Mouse (Mus musculus) kidney, postnatal 0 days (tissue): ENCODE results near the gene Ppp1r14a. TPM values are rescaled to one million over a fixed set of nuclear protein-coding genes. Genes with fewer than 3 reads are reported as not detected.
A peak's percentile ranks its signal among the peaks of the same experiment; 100 is the strongest.

Experiments used
- ATAC-seq: fragments of 200-750 bp; cut with Nextera tagmentation; replicated peaks from 2 replicates; pipeline ENCODE4 v1.8.0; 2017; ENCODE audit warnings: low read depth, moderate number of reproducible peaks, moderate TSS enrichment, moderate library complexity; ENCODE audit not compliant: low FRiP score
- DNase-seq: peaks from one replicate; pipeline ENCODE4 v3.0.0-alpha.2; 2016; ENCODE audit warnings: low spot score
- H3K27ac ChIP-seq: fragments of 300-500 bp; sonication (generic); 2 replicates; pipeline ENCODE4 v1.5.1; 2014; ENCODE audit warnings: mild to moderate bottlenecking
- H3K27me3 ChIP-seq: fragments of 300-500 bp; sonication (generic); 2 replicates; pipeline ENCODE4 v1.6.1; 2014; ENCODE audit warnings: low read length, mixed read lengths; ENCODE audit not compliant: insufficient read depth
- H3K36me3 ChIP-seq: fragments of 300-500 bp; sonication (generic); 2 replicates; pipeline ENCODE4 v1.6.1; 2014; ENCODE audit warnings: low read length, mixed read lengths; ENCODE audit not compliant: insufficient read depth
- H3K4me1 ChIP-seq: fragments of 300-500 bp; sonication (generic); replicated peaks from 2 replicates; pipeline ENCODE4 v1.6.1; 2014; ENCODE audit warnings: antibody characterized with exemption, low read length, mixed read lengths; ENCODE audit not compliant: insufficient read depth
- H3K4me2 ChIP-seq: fragments of 300-500 bp; sonication (generic); 2 replicates; pipeline ENCODE4 v1.6.1; 2014; ENCODE audit warnings: mild to moderate bottlenecking, low read length, moderate library complexity, mixed read lengths
- H3K4me3 ChIP-seq: fragments of 300-500 bp; sonication (generic); replicated peaks from 2 replicates; pipeline ENCODE4 v1.5.1; 2014; ENCODE audit warnings: low read depth, low read length
- H3K9ac ChIP-seq: fragments of 300-500 bp; sonication (generic); 2 replicates; pipeline ENCODE4 v1.6.1; 2014; ENCODE audit warnings: low read depth, low read length
- H3K9me3 ChIP-seq: fragments of 300-500 bp; sonication (generic); replicated peaks from 2 replicates; pipeline ENCODE4 v1.6.1; 2016; ENCODE audit warnings: low read length, inconsistent platforms, mixed read lengths
- CTCF ChIP-seq: IDR thresholded peaks from 2 replicates; pipeline ENCODE4 v1.5.1; 2016; ENCODE audit warnings: antibody characterized with exemption, low read depth, mild to moderate bottlenecking, moderate library complexity
- WGBS: fragments of 180-500 bp; shearing (Covaris S2); extraction: QIAGEN DNeasy Blood & Tissue Kit; methylation state at CpG from one replicate; pipeline ENCODE4 v1.1.7; 2014; 5-methylcytosine and 5-hydroxymethylcytosine counted together
- polyA plus RNA-seq: library from polyadenylated mRNA; unstranded; fragments of >200 nt; fragmentation: Nextera tagmentation; extraction: Ambion mirVana; gene quantifications from 2 replicates; pipeline ENCODE4 v1.2.1, GENCODE M21; 2015

Ppp1r14a gene
- polyA plus RNA-seq, 1 experiment from 2014 or later = 25.0 TPM

DNA sequence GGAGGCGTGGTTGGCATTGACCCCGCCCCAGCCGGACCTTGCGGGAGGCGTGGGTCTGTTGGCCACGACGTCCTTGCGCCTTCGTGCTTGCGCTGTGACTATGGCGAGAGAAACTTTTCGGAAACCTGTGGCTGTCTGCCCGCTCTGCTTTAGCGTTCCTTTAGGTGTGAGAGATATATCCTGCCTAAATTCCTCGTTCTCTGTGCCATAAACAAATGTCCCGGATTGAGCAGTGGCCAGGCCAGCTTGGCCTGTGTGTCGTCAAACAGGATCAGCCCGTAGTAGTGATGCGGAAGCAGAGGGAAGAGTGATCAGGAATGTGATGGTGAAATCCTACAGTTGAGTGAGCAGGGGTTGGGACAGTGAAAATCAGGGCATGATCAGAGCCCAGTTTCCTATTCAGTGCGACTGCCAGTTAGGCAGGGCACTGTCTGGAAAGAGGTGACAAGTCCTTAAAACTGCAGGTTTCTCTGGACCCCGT lies 7.0 kb upstream of the Ppp1r14a start:
- no peak for TF ChIP-seq CTCF
- Histone ChIP-seq H3K27me3 (no peaks in the 10 kb centered on the region; the same call in 1 of the 2 replicates), H3K4me2 (peak overlapping the region; percentile 90), H3K4me1 (0 out of 2 replicates have a peak, but pooled peaks cover 3% of the 10 kb centered on the region), H3K36me3 (no peaks in the 10 kb centered on the region), H3K9ac (no peak overlapping the region), H3K4me3 (peak overlapping the region; percentile 63), H3K9me3 (no peaks in the 10 kb centered on the region), H3K27ac (peak overlapping the region; percentile 93)
- 7% methylated on average over 21 of the region's 21 CpGs for WGBS
- peak; percentile 59 for ATAC-seq
- peak; percentile 41 for DNase-seq

DNA sequence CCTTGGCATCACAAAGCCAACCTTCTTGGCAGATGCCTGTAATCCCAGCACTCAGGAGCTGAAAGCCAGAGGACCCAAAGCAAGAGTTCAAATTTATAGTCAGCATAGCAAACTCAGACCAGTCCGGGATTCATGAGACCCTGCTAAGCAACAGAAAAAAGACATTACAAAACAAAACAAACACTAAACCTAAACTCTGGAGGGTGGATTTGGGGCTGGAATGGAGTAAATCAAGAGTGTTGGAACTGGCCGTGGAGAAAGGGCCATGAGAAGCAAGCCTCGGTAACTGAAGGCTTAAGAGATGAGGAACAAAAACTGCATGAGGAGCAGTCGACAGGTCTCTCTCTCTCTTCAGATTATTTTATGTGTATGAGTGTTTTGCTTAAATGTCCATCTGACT lies 5.2 kb upstream of the Ppp1r14a start:
- WGBS = 65% methylated on average over 4 of the region's 4 CpGs
- DNase-seq = no peak
- Histone ChIP-seq H3K4me3 (no peak overlapping the region), H3K4me2 (no peak overlapping the region), H3K4me1 (peaks cover 3% of the 10 kb centered on the region; the same call in 1 of the 2 replicates), H3K27me3 (no peaks in the 10 kb centered on the region; the same call in 1 of the 2 replicates), H3K27ac (no peak overlapping the region), H3K36me3 (no peaks in the 10 kb centered on the region), H3K9ac (no peak overlapping the region), H3K9me3 (no peaks in the 10 kb centered on the region)
- TF ChIP-seq CTCF = no peak
- no peak for ATAC-seq

DNA sequence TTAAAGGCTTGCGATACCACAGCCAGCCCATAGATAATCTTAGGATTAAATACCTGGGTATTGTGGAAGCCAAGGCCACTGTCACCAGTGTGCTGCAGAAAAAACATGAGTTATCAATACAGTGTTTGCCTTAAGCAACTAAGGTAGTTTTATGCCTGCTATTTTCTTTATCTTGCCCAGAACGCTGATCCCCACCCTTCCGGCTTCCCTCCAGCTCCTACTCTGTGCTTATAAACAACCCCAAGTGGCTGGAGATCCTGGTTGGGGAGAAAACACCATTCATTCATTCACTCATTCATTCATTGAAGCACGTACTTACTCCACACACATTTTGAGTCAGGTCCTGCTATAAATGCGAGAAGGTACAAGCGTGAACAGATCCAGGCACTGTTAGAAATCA lies 4.6 kb upstream of the Ppp1r14a start:
- no peaks in the 10 kb centered on the region; the same call in 1 of the 2 replicates for H3K27me3 ChIP-seq
- no peak for TF ChIP-seq CTCF
- DNase-seq (no peak), ATAC-seq (no peak)
- H3K9me3 ChIP-seq = no peaks in the 10 kb centered on the region
- no peak overlapping the region for H3K9ac ChIP-seq
- 95% methylated on average over 6 of the region's 6 CpGs for WGBS
- no peak overlapping the region for H3K4me2 ChIP-seq
- peaks cover 3% of the 10 kb centered on the region; the same call in 1 of the 2 replicates for H3K4me1 ChIP-seq
- no peak overlapping the region for H3K27ac ChIP-seq
- H3K4me3 ChIP-seq = no peak overlapping the region
- no peaks in the 10 kb centered on the region for H3K36me3 ChIP-seq

DNA sequence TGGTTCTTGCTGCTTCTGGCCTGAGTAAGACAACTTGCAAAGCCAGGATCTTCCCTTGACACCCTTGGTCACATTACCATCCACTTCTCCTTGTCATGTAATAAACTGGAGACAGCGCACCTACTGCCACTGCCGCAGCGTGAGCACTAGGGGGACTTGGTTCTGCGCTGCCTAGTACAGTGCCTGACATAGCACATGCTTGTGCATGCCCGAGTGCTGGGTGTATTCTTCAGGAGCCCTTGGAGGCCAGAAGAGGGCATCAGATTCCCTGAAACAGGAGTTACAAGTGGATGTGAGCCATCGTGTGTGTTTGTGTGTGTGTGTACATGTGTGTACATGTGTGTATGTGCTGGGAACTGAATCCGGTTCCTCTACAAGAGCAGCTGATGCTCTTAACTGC lies 1.6 kb upstream of the Ppp1r14a start:
- Histone ChIP-seq H3K27ac (no peak overlapping the region), H3K4me1 (peaks cover 16% of the 10 kb centered on the region), H3K36me3 (no peaks in the 10 kb centered on the region), H3K4me2 (no peak overlapping the region), H3K9me3 (no peaks in the 10 kb centered on the region), H3K9ac (no peak overlapping the region), H3K4me3 (no peak overlapping the region), H3K27me3 (no peaks in the 10 kb centered on the region; the same call in 1 of the 2 replicates)
- ATAC-seq (no peak), DNase-seq (no peak)
- 89% methylated on average over 7 of the region's 7 CpGs for WGBS
- peak; percentile 16; the same call in 1 of the 2 replicates for TF ChIP-seq CTCF

DNA sequence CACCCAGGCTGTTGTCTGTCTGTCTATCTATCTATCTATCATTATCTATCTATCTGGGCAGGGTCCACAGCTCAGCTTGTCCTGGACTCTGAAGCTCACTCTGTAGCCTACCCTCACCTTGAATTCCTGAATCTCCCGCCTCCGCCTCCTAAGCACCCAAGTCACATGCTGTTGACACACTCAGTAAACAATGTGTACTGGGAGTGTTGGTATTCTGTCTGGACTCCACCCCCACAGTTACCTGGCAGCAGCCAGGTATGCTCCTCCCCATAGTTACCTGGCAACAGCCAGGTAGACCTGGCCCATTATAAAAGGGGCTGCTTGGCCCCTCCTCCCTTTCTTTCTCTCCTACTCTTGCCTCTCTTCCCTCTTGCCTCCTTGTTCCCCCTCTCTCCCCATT lies 1.0 kb upstream of the Ppp1r14a start:
- Histone ChIP-seq H3K4me2 (no peak overlapping the region), H3K36me3 (no peaks in the 10 kb centered on the region), H3K27ac (no peak overlapping the region), H3K9me3 (no peaks in the 10 kb centered on the region), H3K27me3 (no peaks in the 10 kb centered on the region; the same call in 1 of the 2 replicates), H3K4me3 (no peak overlapping the region), H3K4me1 (peaks cover 22% of the 10 kb centered on the region), H3K9ac (no peak overlapping the region)
- no peak for TF ChIP-seq CTCF
- WGBS = 84% methylated on average over 2 of the region's 2 CpGs
- ATAC-seq = no peak
- no peak for DNase-seq

DNA sequence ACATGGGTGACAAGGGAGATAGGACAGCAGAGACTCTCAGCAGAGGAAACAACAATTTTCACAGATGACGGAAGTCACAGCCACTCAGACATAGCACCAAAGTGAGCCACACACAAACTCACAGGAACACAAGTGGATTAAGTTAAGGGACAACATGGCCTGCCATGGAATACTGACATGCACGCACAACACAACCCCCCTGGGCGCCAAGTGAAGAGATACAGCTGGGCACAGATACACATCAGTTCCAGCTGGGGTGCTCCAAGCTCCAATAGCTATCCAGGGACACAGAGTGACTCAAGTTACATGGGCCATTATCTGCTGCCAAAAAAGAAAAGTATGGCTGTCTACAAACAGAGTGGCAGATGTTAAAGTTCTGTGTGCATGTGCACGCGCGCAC lies 748 bp downstream of the Ppp1r14a start:
- peaks cover 26% of the 10 kb centered on the region for H3K4me1 ChIP-seq
- peak; percentile 76 for DNase-seq
- peak overlapping the region; percentile 75 for H3K27ac ChIP-seq
- no peaks in the 10 kb centered on the region for H3K9me3 ChIP-seq
- peak overlapping the region; percentile 48 for H3K4me3 ChIP-seq
- no peak for TF ChIP-seq CTCF
- 52% methylated on average over 6 of the region's 6 CpGs for WGBS
- no peak overlapping the region; the same call in 1 of the 2 replicates for H3K9ac ChIP-seq
- no peaks in the 10 kb centered on the region for H3K27me3 ChIP-seq
- ATAC-seq = no peak
- no peaks in the 10 kb centered on the region for H3K36me3 ChIP-seq
- H3K4me2 ChIP-seq = peak overlapping the region; percentile 88
